Mouse (Mus musculus): ENCODE results near the gene Tex101.
"Not testable (repeated sequence)": the region's sequence is repeated elsewhere in the genome, so short reads cannot be mapped to it uniquely, and the experiment has no call there.

Tex101 gene

GRCm38 (mm10) chr7:24676575-24676974, at the start of gene Tex101:
Tex101 (minus strand) TSS chr7:24676675.
- no peak for DNase-seq

- DNase-seq: no peak
Observed at GRCm38 (mm10) chr7:24715039-24715438, 38.6 kb upstream of the Tex101 start.

- DNase-seq: no peak
Observed at GRCm38 (mm10) chr7:24708832-24709292, 32.4 kb upstream of the Tex101 start, which contains the start of gene BC049730. BC049730 (plus strand) TSS chr7:24709242.

- not testable (repeated sequence) for DNase-seq
Observed at GRCm38 (mm10) chr7:24702841-24703240, 26.4 kb upstream of the Tex101 start.

- DNase-seq: not testable (repeated sequence)
Observed at GRCm38 (mm10) chr7:24697891-24698290, 21.4 kb upstream of the Tex101 start.

DNA sequence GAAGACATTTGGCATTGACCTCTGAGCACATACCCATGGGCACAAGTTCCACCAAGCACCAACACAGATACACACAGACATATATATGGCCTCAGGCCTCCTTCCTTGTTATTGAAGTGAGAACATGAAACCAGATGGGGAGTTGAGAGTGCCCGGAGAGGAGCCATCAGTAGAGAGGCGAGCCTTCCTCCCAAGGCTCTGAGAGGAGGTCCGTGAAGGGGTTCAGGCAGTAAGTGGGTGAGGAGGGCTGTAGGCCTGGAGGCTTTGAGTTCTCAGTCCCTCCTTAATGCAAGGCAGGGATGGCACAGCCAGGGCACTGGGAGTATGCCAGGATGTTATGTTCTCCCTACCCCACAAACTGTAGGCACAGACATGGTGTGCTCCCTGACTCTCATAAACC, 16.2 kb upstream of the Tex101 start:
- DNase-seq: not testable (repeated sequence)

DNA sequence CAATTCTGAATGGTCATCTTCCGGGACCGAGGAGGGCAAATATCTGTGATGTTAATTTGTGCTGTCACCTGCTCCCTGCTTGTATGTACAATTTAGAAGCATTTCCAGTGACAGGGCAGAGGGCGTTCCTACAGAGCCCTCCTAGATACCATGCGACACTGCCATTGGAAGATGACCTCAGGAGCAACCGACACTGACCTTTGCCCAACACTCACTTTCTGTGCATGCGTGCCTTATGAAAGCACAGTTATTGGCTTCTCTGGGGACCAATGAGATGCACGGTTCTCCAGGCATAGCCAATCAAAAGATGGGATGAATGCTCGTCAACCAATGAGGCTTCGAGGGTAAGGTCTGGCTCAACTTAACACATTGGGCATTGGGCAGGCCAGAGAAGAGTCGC, 11.0 kb upstream of the Tex101 start:
- not testable (repeated sequence) for DNase-seq

DNA sequence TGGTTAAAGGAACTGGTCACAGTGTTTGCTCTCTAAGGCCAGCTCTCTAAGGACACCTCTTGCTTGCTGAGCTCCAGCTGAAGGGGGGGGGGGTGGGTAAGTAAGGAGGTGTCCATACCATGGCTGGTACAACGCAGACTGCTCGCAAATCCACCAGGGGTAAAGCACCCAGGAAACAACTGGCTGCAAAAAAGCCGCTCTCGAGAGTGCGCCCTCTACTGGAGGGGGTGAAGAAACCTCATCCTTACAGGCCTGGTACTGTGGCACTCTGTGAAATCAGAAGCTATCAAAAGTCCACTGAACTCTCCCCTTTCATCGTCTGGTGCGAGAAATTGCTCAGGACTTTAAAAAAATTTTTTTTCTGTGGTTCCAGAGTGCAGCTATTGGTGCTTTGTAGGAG, 7.6 kb upstream of the Tex101 start:
- peak in 1 of 2 experiments; percentile 18 for DNase-seq

GRCm38 (mm10) chr7:24671944-24672439, 4.5 kb downstream of the Tex101 start:
- DNase-seq: no peak

- no peak for DNase-seq
Observed at GRCm38 (mm10) chr7:24664959-24665358, 11.5 kb downstream of the Tex101 start.

GRCm38 (mm10) chr7:24664301-24664700, 12.2 kb downstream of the Tex101 start:
- DNase-seq: no peak

DNA sequence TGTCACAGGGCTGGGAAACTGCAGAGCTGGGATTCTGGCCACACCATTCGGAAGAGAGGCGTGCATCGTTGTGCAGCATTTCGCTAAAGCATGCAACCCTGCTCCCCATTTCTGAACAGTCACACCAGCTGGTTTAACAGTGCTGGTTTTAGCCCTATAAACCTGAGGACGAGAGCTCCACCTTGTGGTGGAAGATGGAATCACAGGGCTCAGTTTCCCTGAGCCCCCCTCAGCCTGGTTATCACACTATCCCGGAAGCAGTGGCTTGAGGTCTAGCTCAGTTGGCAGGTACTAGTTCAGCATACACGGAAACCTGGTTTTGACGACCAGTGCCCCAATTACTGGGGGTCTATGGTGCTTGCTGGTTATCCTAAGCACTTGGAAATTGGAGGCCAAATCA, 13.9 kb downstream of the Tex101 start:
- peak; percentile 83 to 89 for DNase-seq

- DNase-seq: no peak
Observed at GRCm38 (mm10) chr7:24661118-24661904, 15.2 kb downstream of the Tex101 start.

- DNase-seq: no peak
Observed at GRCm38 (mm10) chr7:24659737-24660357, 16.6 kb downstream of the Tex101 start.

DNA sequence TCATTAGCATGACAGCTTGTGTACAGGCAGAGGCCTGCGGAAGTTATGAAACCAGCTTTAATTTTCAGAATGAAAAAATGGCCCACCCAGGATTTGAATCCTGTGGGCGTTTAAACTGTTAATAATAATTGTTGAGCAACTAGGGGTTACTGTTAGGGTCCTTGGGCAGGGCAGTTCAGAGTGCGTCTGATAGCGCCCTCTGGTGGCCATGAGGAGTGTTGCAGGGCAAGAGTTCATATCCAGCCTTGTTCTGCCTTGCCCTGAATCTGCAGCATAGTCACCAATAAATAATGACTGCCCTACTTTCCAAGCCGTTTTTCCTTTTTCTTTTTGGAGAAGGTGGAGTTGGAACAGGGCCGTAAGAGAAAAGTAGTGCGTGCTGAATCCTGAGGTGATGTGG, 22.8 kb downstream of the Tex101 start:
- peak; percentile 72 to 76 for DNase-seq

DNA sequence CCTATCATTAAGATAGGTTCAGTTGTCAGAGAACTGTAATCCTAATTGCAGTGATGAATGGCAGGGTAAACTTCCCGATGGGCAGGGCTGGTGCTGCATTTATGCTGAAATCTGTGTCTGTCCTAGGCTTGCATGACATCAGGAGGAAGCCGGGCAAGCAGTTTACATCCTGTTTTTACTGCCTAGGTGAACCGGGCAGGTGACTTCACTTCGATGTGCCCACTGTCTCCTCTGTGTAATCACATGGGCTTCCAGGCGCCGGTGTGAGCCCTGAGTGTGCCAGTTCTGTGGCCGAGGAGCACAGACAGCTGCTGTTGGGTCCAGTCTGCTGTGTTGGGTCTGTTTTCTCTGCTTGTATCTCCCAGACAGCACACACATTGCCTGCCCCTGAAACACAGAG, 30.0 kb downstream of the Tex101 start:
- DNase-seq: no peak

GRCm38 (mm10) chr7:24644996-24645395, 31.5 kb downstream of the Tex101 start:
- DNase-seq: no peak

DNA sequence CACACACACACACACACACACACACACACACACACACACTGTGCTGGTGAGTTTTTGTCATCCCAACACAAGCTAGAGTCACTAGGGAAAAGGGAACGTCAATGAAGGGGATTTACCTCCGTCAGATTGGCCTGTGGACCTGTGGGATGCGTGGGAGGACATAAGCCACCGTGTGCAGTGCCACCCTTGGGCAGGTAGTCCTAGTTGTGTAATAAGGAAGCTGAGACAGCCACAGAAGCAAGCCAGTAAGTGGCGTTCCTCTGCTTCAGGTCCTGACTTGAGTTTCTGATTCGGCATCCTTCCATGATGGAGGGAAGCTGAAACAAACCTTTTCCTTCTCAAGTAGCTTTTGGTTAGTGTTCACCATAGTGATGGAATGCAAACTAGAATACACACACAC, 32.0 kb downstream of the Tex101 start:
- no peak for DNase-seq

DNA sequence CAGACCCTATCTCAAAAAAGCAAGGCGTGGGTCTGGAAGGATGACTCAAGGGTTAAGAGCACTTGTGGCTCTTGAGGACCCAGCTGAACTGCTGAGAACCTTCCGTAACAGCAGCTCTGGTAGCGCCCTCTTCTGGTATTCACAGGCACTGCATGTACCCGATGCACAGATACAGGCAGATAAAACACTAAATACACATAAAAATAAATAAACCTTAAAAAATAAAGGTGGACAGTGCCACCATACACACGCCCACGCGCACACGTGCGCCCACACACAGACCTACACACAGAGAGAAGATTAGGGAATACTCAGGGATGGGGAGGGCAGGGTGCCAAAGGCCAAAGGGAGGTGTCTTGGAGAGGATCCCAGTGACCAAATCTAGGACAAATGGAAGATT, 34.0 kb downstream of the Tex101 start:
- peak; percentile 57 to 73 for DNase-seq

GRCm38 (mm10) chr7:24640450-24640849, 36.0 kb downstream of the Tex101 start:
- DNase-seq: no peak

GRCm38 (mm10) chr7:24638026-24638856, 38.2 kb downstream of the Tex101 start:
- DNase-seq: no peak

- no peak for DNase-seq
Observed at GRCm38 (mm10) chr7:24637046-24637445, 39.4 kb downstream of the Tex101 start.

- DNase-seq: no peak
Observed at GRCm38 (mm10) chr7:24636264-24636663, 40.2 kb downstream of the Tex101 start, which contains the start of gene Lypd3. Lypd3 (plus strand) TSS chr7:24636550.
